Mouse (Mus musculus) testis, adult 2 months (tissue): ENCODE data around the gene Msh5.

Experiments used
- CTCF ChIP-seq: fragments of 200-500 bp; IDR thresholded peaks from 2 replicates; pipeline ENCODE4 v1.5.1; 2012; ENCODE audit warnings: low read depth, mild to moderate bottlenecking, inconsistent platforms, low read length, moderate library complexity; ENCODE audit not compliant: control insufficient read depth, insufficient read depth, insufficient replicate concordance
- POLR2A ChIP-seq: fragments of 200-500 bp; IDR thresholded peaks from 2 replicates; pipeline ENCODE4 v1.6.1; 2012; ENCODE audit warnings: low read depth, mild to moderate bottlenecking, inconsistent platforms, low read length, moderate library complexity; ENCODE audit not compliant: control insufficient read depth

DNA sequence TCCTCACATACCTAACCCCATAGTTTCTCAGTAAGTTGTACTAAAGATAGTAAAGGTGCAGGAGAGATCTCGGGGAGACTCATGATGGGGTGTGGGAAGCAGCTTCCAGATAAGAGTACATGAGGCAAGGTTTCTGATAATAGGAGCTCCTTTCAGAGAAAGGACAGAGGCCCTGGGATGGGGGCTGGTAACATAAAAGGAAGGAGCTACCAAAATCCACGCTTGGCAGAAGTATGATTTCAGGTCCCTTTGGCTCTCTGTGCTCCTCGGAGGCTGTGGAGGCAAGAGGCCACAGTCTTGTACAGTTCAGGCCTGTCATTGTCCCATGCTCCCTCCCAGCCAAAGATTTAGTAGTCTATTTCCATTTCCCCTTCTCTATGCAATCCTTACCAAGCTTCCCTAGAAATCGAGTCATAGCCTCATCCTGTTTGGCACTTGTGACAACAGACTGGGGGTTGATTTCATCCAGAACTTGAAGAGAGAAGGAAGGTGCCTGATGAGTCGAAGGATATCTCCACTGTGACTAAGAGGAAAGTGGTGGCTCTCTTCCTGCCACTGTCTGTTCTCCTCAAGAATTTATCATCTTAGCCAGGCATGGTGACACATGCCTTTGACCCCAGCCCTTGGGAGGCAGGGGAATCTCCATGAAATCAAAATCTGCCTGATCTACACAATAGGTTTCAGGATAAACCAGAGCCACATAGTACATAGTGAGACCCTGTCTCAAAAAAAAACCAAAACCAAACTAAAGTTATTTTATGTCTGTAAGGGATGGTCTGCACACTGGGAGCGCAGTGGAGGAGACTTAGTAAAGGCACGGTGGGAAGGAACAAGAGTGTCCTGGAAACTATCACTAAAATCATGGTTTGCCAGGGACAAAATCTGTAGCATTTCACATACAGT, 1.4 kb downstream of the Msh5 start:
- TF ChIP-seq CTCF (no peak), POLR2A (no peak)
